In the genomic region with DNA sequence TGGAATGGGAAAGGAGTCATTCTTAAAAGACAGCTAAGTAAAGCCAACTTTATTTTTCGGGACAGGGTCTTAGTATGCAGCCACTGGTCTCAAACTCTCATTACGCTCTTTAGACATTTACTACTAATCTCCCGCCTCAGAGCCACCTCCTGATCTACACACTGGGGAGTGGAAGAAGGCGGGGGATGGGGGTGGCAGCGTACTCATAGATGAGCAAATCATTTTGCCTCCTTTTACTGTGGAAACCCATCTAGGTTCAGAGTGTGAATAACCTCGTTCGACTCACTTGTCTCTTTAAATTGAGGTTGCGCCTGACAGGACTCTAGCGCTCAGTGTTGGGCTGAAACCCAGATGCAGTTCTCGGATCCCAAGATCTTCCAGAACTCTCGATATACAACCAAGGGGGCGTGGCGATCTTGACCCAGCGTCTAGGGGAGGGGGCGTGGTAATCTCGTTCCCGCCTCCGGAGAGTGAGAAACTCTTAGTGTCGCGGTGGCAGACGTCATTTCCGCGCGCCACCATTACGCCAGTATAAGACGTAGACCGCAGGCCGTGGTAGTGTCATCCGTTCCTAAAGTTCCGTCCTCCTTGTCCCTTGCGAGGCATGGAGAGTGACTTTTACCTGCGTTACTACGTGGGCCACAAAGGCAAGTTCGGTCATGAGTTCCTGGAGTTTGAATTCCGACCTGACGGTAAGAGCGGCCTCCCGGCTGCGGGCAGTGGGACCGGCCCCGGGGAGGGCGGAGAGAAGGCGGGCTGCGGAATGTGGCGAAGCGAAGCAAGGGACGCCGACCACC, we compare ENCODE assay signal across 1 mouse cellular context.
A peak's percentile ranks its signal among the peaks of the same experiment; 100 is the strongest.
TF ChIP-seq lines count a peak whose summit lies in the region.

A gene (plus strand): TSS at position 502 of the 797 bp plus-strand sequence.

TF ChIP-seq in MEL, 35 proteins besides CTCF, POLR2A, EP300 and RAD21 (continued from another document):
- no peak for TF ChIP-seq GATA1 (IDR thresholded peaks at IDR 0.05; ENCODE audit: low read depth, low read length)
- peak; percentile 96 for TF ChIP-seq TBP (IDR thresholded peaks at IDR 0.05; ENCODE audit: low read depth, low read length)
- TF ChIP-seq ZC3H11A (IDR thresholded peaks at IDR 0.05; ENCODE audit: low read depth, low read length) = no peak
- peak; percentile 90 for TF ChIP-seq NELFE (IDR thresholded peaks at IDR 0.05; ENCODE audit: low read depth, low read length)
- no peak for TF ChIP-seq TAL1 (IDR thresholded peaks at IDR 0.05; ENCODE audit: low read length)
- no peak for TF ChIP-seq MYB (IDR thresholded peaks at IDR 0.05; ENCODE audit: low read depth, low read length)
- peak; percentile 96 for TF ChIP-seq SIN3A (IDR thresholded peaks at IDR 0.05; ENCODE audit: low read length)
- TF ChIP-seq ZNF384 (IDR thresholded peaks at IDR 0.05; ENCODE audit: low read depth, low read length) = no peak
- peak; percentile 92; the same call in 1 of the 2 replicates for TF ChIP-seq MXI1 (IDR thresholded peaks at IDR 0.05; ENCODE audit: low read depth, low read length)
- TF ChIP-seq KAT2A (conservative IDR thresholded peaks at IDR 0.05; ENCODE audit: low read depth, low read length) = no peak; the same call in 1 of the 2 replicates
- no peak for TF ChIP-seq USF2 (IDR thresholded peaks at IDR 0.05; ENCODE audit: borderline replicate concordance in 1 of 2, insufficient read depth in 1 of 2, low read depth in 1 of 2, low read length in 2 of 2)
- TF ChIP-seq ETS1 (IDR thresholded peaks at IDR 0.05; ENCODE audit: low read depth, low read length) = peak; percentile 50; the same call in 1 of the 2 replicates
- peak; percentile 81 for TF ChIP-seq ZMIZ1 (IDR thresholded peaks at IDR 0.05; ENCODE audit: low read depth, low read length)
- peak; percentile 92 for TF ChIP-seq POLR2AphosphoS2 (IDR thresholded peaks at IDR 0.05; ENCODE audit: low read length)
TF ChIP-seq in MEL: peak in this region for 12.
